Mouse (Mus musculus) cerebellum, adult 11 months (tissue): ENCODE measurements around the gene Speer4a.
"Not testable (repeated sequence)": the region's sequence is repeated elsewhere in the genome, so short reads cannot be mapped to it uniquely, and the experiment has no call there.

Experiments
- DNase-seq: peaks from one replicate; pipeline ENCODE4 v3.0.0; 2022

Gene Speer4a

GRCm38 (mm10) chr5:26039458-26039857, at the start of gene Speer4a:
Speer4a (minus strand) TSS chr5:26039558.
- not testable (repeated sequence) for DNase-seq

GRCm38 (mm10) chr5:26079023-26079422, 39.7 kb upstream of the Speer4a start:
- DNase-seq, result not testable (repeated sequence)

GRCm38 (mm10) chr5:26070716-26071115, 31.4 kb upstream of the Speer4a start:
- no peak for DNase-seq

GRCm38 (mm10) chr5:26058481-26058880, 19.1 kb upstream of the Speer4a start, which contains the start of gene Gm7347:
Gm7347 (minus strand) TSS chr5:26058581.
- DNase-seq, result not testable (repeated sequence)

GRCm38 (mm10) chr5:26022816-26023215, 16.5 kb downstream of the Speer4a start, which contains the start of gene Gm5862:
Gm5862 (minus strand) TSS chr5:26022916.
- DNase-seq, result not testable (repeated sequence)

- DNase-seq, result not testable (repeated sequence)
Measured at GRCm38 (mm10) chr5:26007697-26008096, 31.7 kb downstream of the Speer4a start.

GRCm38 (mm10) chr5:26006937-26007695, 32.2 kb downstream of the Speer4a start:
- peak; percentile 12 for DNase-seq

- not testable (repeated sequence) for DNase-seq
Measured at GRCm38 (mm10) chr5:26004698-26005097, 34.7 kb downstream of the Speer4a start, which contains the start of gene Gm1979. Gm1979 (minus strand) TSS chr5:26004798.

GRCm38 (mm10) chr5:25988550-25988949, 50.8 kb downstream of the Speer4a start, which contains the start of gene Gm21698:
Gm21698 (minus strand) TSS chr5:25988650.
- DNase-seq, result not testable (repeated sequence)
